Mouse (Mus musculus) bone marrow, adult 2 months (tissue): ENCODE results near the gene Tbxa2r. TPM values are rescaled to one million over a fixed set of nuclear protein-coding genes. Genes with fewer than 3 reads are reported as not detected.

Experiments
- H3K27ac ChIP-seq: fragments of 200-500 bp; 2 replicates; pipeline ENCODE4 v1.5.1; 2012; ENCODE audit warnings: low read depth, mild to moderate bottlenecking, control low read depth, inconsistent platforms, low read length; ENCODE audit not compliant: control insufficient read depth, poor library complexity, insufficient read depth
- H3K4me1 ChIP-seq: fragments of 200-500 bp; 2 replicates; pipeline ENCODE4 v1.6.1; 2011; ENCODE audit warnings: low read length; ENCODE audit not compliant: control insufficient read depth, insufficient read depth
- H3K4me3 ChIP-seq: fragments of 200-500 bp; replicated peaks from 2 replicates; pipeline ENCODE3; 2011; ENCODE audit warnings: mild to moderate bottlenecking, low read depth, low read length, control low read depth; ENCODE audit not compliant: control insufficient read depth
- CTCF ChIP-seq: fragments of 200-500 bp; IDR thresholded peaks from 2 replicates; pipeline ENCODE4 v1.5.1; 2011; ENCODE audit warnings: low read length, control low read depth; ENCODE audit not compliant: control insufficient read depth, insufficient read depth
- POLR2A ChIP-seq: fragments of 200-500 bp; IDR thresholded peaks from 2 replicates; pipeline ENCODE4 v1.6.1; 2011; ENCODE audit warnings: low read depth, mild to moderate bottlenecking, control low read depth, low read length, borderline replicate concordance; ENCODE audit not compliant: control insufficient read depth
- WGBS: fragments of 180-500 bp; shearing (Covaris S2); methylation state at CpG from one replicate; pipeline ENCODE4 v1.1.7; 2018; 5-methylcytosine and 5-hydroxymethylcytosine counted together
- polyA plus RNA-seq: library from polyadenylated mRNA; stranded (reverse); fragments of >200 nt; gene quantifications from 2 replicates; pipeline ENCODE4 v1.2.4, GENCODE M21; 2011; ENCODE audit warnings: low replicate concordance; ENCODE audit not compliant: missing spikeins, insufficient read depth, insufficient read length

Gene Tbxa2r
- polyA plus RNA-seq, 1 experiment, result 7.9 TPM

- TF ChIP-seq CTCF (no peak), POLR2A (no peak)
- Histone ChIP-seq H3K4me3 (no peak overlapping the region), H3K4me1 (peaks cover 36% of the 10 kb centered on the region), H3K27ac (no peak overlapping the region)
- 80% methylated on average over 6 of the region's 6 CpGs for WGBS
Measured at GRCm38 (mm10) chr10:81295185-81295584, 33.3 kb upstream of the Tbxa2r start.

- WGBS, result 26% methylated on average over 6 of the region's 6 CpGs
- peaks cover 39% of the 10 kb centered on the region for H3K4me1 ChIP-seq
- H3K4me3 ChIP-seq, result no peak overlapping the region
- peak overlapping the region; percentile 93 for H3K27ac ChIP-seq
- no peak for TF ChIP-seq CTCF
- no peak for TF ChIP-seq POLR2A
Measured at GRCm38 (mm10) chr10:81297246-81297645, 31.3 kb upstream of the Tbxa2r start.

- Histone ChIP-seq H3K4me1 (peaks cover 39% of the 10 kb centered on the region), H3K27ac (peak overlapping the region; percentile 93), H3K4me3 (peak overlapping the region; percentile 13)
- no peak for TF ChIP-seq CTCF
- peak; percentile 56; the same call in 1 of the 2 replicates for TF ChIP-seq POLR2A
- 8% methylated on average over 10 of the region's 10 CpGs for WGBS
Measured at GRCm38 (mm10) chr10:81297845-81298244, 30.7 kb upstream of the Tbxa2r start.

GRCm38 (mm10) chr10:81298369-81299100 lies 30.0 kb upstream of the Tbxa2r start:
- Histone ChIP-seq H3K4me1 (peaks cover 44% of the 10 kb centered on the region), H3K27ac (peak overlapping the region; percentile 93), H3K4me3 (peak overlapping the region; percentile 19)
- 29% methylated on average over 17 of the region's 17 CpGs for WGBS
- 0 out of 2 replicates have a peak, but pooled peaks have one; percentile 28 for TF ChIP-seq POLR2A
- TF ChIP-seq CTCF, result no peak

GRCm38 (mm10) chr10:81299585-81300351 lies 28.8 kb upstream of the Tbxa2r start:
- TF ChIP-seq CTCF (no peak), POLR2A (no peak)
- peak overlapping the region; percentile 93 for H3K27ac ChIP-seq
- H3K4me1 ChIP-seq, result peaks cover 45% of the 10 kb centered on the region
- H3K4me3 ChIP-seq, result no peak overlapping the region
- 65% methylated on average over 14 of the region's 14 CpGs for WGBS

GRCm38 (mm10) chr10:81300352-81300907 lies 28.1 kb upstream of the Tbxa2r start:
- TF ChIP-seq CTCF (no peak), POLR2A (no peak)
- peak overlapping the region; percentile 93; the same call in 1 of the 2 replicates for H3K27ac ChIP-seq
- H3K4me3 ChIP-seq, result no peak overlapping the region
- peaks cover 43% of the 10 kb centered on the region for H3K4me1 ChIP-seq
- WGBS, result 87% methylated on average over 9 of the region's 9 CpGs

- H3K4me3 ChIP-seq, result no peak overlapping the region
- H3K27ac ChIP-seq, result no peak overlapping the region
- TF ChIP-seq CTCF, result no peak
- no peak for TF ChIP-seq POLR2A
- peaks cover 37% of the 10 kb centered on the region for H3K4me1 ChIP-seq
- 73% methylated on average over 9 of the region's 9 CpGs for WGBS
Measured at GRCm38 (mm10) chr10:81301321-81301720, 27.2 kb upstream of the Tbxa2r start.

- TF ChIP-seq CTCF, result no peak
Measured at GRCm38 (mm10) chr10:81302288-81302687, 26.2 kb upstream of the Tbxa2r start.

More at GRCm38 (mm10) chr10:81302288-81302687, 26.2 kb upstream of the Tbxa2r start:
- 69% methylated on average over 4 of the region's 4 CpGs for WGBS
- Histone ChIP-seq H3K4me3 (no peak overlapping the region), H3K4me1 (peaks cover 34% of the 10 kb centered on the region), H3K27ac (no peak overlapping the region)
